Mouse (Mus musculus): Measurements from ENCODE around the gene Gm17651.

GRCm38 (mm10) chr3:97651604-97652003 is 22.9 kb downstream of the Gm17651 start:
- TF ChIP-seq CTCF (conservative IDR thresholded peaks at IDR 0.05; ENCODE audit: insufficient read depth, insufficient read length, low read depth, low read length) (no peak), POLR2A (IDR thresholded peaks at IDR 0.05; ENCODE audit: low read depth, low read length) (no peak)

All from kidney, adult 2 months (tissue).